Mouse (Mus musculus) MEL (cell line): Measurements from ENCODE around the gene Tuba1b. TPM values are rescaled to one million over a fixed set of nuclear protein-coding genes. Genes with fewer than 3 reads are reported as not detected.

Experiments
- DNase-seq: peaks from one replicate; pipeline ENCODE4 v3.0.0; 2011; ENCODE audit warnings: low read depth, low spot score
- H3K27ac ChIP-seq: 2 replicates; pipeline ENCODE4 v1.5.1; 2012; ENCODE audit warnings: low read depth, mild to moderate bottlenecking, control low read depth, low read length, moderate library complexity; ENCODE audit not compliant: control insufficient read depth
- H3K27me3 ChIP-seq, 2 experiments: fragments of 150-350 bp in 1 of 2; sonication (generic) in 1 of 2; 2 replicates each; pipeline ENCODE4 v1.6.1; 2012; ENCODE audit warnings: low read length in 2 of 2, mild to moderate bottlenecking in 2 of 2, improper control_type of control experiment in 1 of 2, moderate library complexity in 1 of 2; ENCODE audit not compliant: insufficient read depth in 2 of 2, control insufficient read depth in 1 of 2
- H3K36me3 ChIP-seq, 2 experiments: 2 replicates each; pipeline ENCODE4 v1.6.1; 2012 to 2014; ENCODE audit warnings: low read length in 2 of 2, improper control_type of control experiment in 1 of 2, inconsistent platforms in 1 of 2, mild to moderate bottlenecking in 1 of 2; ENCODE audit not compliant: insufficient read depth in 2 of 2, control insufficient read depth in 1 of 2
- H3K4me1 ChIP-seq, 2 experiments: fragments of 150-350 bp in 1 of 2; sonication (generic) in 1 of 2; 2 replicates each; pipeline ENCODE4 v1.6.1; 2012; ENCODE audit warnings: low read length in 2 of 2, improper control_type of control experiment in 1 of 2, mild to moderate bottlenecking in 1 of 2; ENCODE audit not compliant: insufficient read depth in 2 of 2, control insufficient read depth in 1 of 2
- H3K4me3 ChIP-seq, 2 experiments: fragments of 150-350 bp in 1 of 2; sonication (generic) in 1 of 2; 2 replicates each; pipeline ENCODE4 v1.5.1; 2012; ENCODE audit warnings: low read depth in 2 of 2, low read length in 2 of 2, mild to moderate bottlenecking in 2 of 2, moderate library complexity in 2 of 2, control low read depth in 1 of 2, improper control_type of control experiment in 1 of 2; ENCODE audit not compliant: control insufficient read depth in 1 of 2, insufficient read depth in 1 of 2
- H3K79me2 ChIP-seq: 2 replicates; pipeline ENCODE4 v1.6.1; 2012; ENCODE audit warnings: mild to moderate bottlenecking, low read length, moderate library complexity; ENCODE audit not compliant: control insufficient read depth, poor library complexity, insufficient read depth
- H3K9ac ChIP-seq: 2 replicates; pipeline ENCODE4 v1.6.1; 2012; ENCODE audit warnings: low read depth, mild to moderate bottlenecking, control low read depth, low read length, moderate library complexity; ENCODE audit not compliant: control insufficient read depth, poor library complexity, severe bottlenecking
- H3K9me3 ChIP-seq: fragments of 150-350 bp; sonication (generic); replicated peaks from 2 replicates; pipeline ENCODE4 v1.6.1; 2012; ENCODE audit warnings: mild to moderate bottlenecking, low read length, improper control_type of control experiment, moderate library complexity; ENCODE audit not compliant: insufficient read depth
- BHLHE40 ChIP-seq: IDR thresholded peaks from 2 replicates; pipeline ENCODE4 v1.6.1; 2012; ENCODE audit warnings: low read depth, mild to moderate bottlenecking, inconsistent platforms, low read length, improper control_type of control experiment, borderline replicate concordance
- CHD1 ChIP-seq: IDR thresholded peaks from 2 replicates; pipeline ENCODE4 v1.6.1; 2012; ENCODE audit warnings: low read depth, mild to moderate bottlenecking, inconsistent platforms, low read length, improper control_type of control experiment
- CHD2 ChIP-seq: IDR thresholded peaks from 2 replicates; pipeline ENCODE4 v1.6.1; 2011; ENCODE audit warnings: low read length, improper control_type of control experiment
- E2F4 ChIP-seq: IDR thresholded peaks from 2 replicates; pipeline ENCODE4 v1.6.1; 2011; ENCODE audit warnings: low read depth, low read length, improper control_type of control experiment, borderline replicate concordance
- EP300 ChIP-seq, 2 experiments: IDR thresholded peaks; 2 replicates each; pipeline ENCODE4 v1.6.1; 2011; ENCODE audit warnings: improper control_type of control experiment in 2 of 2, low read length in 2 of 2, low read depth in 1 of 2, mild to moderate bottlenecking in 1 of 2
- ETS1 ChIP-seq: IDR thresholded peaks from 2 replicates; pipeline ENCODE4 v1.6.1; 2012; ENCODE audit warnings: low read depth, mild to moderate bottlenecking, inconsistent platforms, low read length, improper control_type of control experiment, moderate library complexity
- GABPA ChIP-seq: IDR thresholded peaks from 2 replicates; pipeline ENCODE4 v1.6.1; 2012; ENCODE audit warnings: low read depth, mild to moderate bottlenecking, inconsistent platforms, low read length, improper control_type of control experiment, moderate library complexity
- GATA1 ChIP-seq: IDR thresholded peaks from 2 replicates; pipeline ENCODE4 v1.6.1; 2011; ENCODE audit warnings: low read depth, low read length, improper control_type of control experiment
- HCFC1 ChIP-seq: IDR thresholded peaks from 2 replicates; pipeline ENCODE4 v1.6.1; 2012; ENCODE audit warnings: low read depth, mild to moderate bottlenecking, inconsistent platforms, low read length, improper control_type of control experiment, moderate library complexity
- JUND ChIP-seq: IDR thresholded peaks from 2 replicates; pipeline ENCODE4 v1.6.1; 2011; ENCODE audit warnings: low read depth, mild to moderate bottlenecking, improper control_type of control experiment, low read length
- MAX ChIP-seq: IDR thresholded peaks from 2 replicates; pipeline ENCODE4 v1.6.1; 2011; ENCODE audit warnings: low read length, improper control_type of control experiment
- MAZ ChIP-seq: IDR thresholded peaks from 2 replicates; pipeline ENCODE4 v1.6.1; 2012; ENCODE audit warnings: low read depth, mild to moderate bottlenecking, inconsistent platforms, low read length, improper control_type of control experiment
- MEF2A ChIP-seq: IDR thresholded peaks from 2 replicates; pipeline ENCODE4 v1.6.1; 2014; ENCODE audit warnings: low read depth, mild to moderate bottlenecking, inconsistent platforms, low read length, improper control_type of control experiment; ENCODE audit not compliant: poor library complexity, insufficient replicate concordance, severe bottlenecking; ENCODE audit errors: extremely low read depth
- MXI1 ChIP-seq: IDR thresholded peaks from 2 replicates; pipeline ENCODE4 v1.6.1; 2011; ENCODE audit warnings: mild to moderate bottlenecking, low read depth, low read length, improper control_type of control experiment
- MYB ChIP-seq: IDR thresholded peaks from 2 replicates; pipeline ENCODE4 v1.6.1; 2011; ENCODE audit warnings: mild to moderate bottlenecking, low read depth, low read length, improper control_type of control experiment
- MYC ChIP-seq: IDR thresholded peaks from 2 replicates; pipeline ENCODE4 v1.6.1; 2011; ENCODE audit warnings: low read depth, mild to moderate bottlenecking, low read length, improper control_type of control experiment, moderate library complexity
- NRF1 ChIP-seq: IDR thresholded peaks from 2 replicates; pipeline ENCODE4 v1.6.1; 2014; ENCODE audit warnings: low read depth, mild to moderate bottlenecking, inconsistent platforms, low read length, improper control_type of control experiment, moderate library complexity; ENCODE audit not compliant: poor library complexity, insufficient read depth, severe bottlenecking
- POLR2A ChIP-seq, 2 experiments: IDR thresholded peaks; 2 replicates each; pipeline ENCODE4 v1.6.1; 2011 to 2012; ENCODE audit warnings: low read length in 2 of 2, mild to moderate bottlenecking in 2 of 2, control low read depth in 1 of 2, improper control_type of control experiment in 1 of 2, low read depth in 1 of 2, moderate library complexity in 1 of 2; ENCODE audit not compliant: control insufficient read depth in 1 of 2, insufficient read depth in 1 of 2, poor library complexity in 1 of 2
- POLR2AphosphoS2 ChIP-seq: IDR thresholded peaks from 2 replicates; pipeline ENCODE4 v1.6.1; 2011; ENCODE audit warnings: low read length, improper control_type of control experiment
- RAD21 ChIP-seq: IDR thresholded peaks from 2 replicates; pipeline ENCODE4 v1.6.1; 2011; ENCODE audit warnings: mild to moderate bottlenecking, low read depth, low read length, improper control_type of control experiment
- SIN3A ChIP-seq: IDR thresholded peaks from 2 replicates; pipeline ENCODE4 v1.6.1; 2012; ENCODE audit warnings: low read length, improper control_type of control experiment, inconsistent platforms
- TAL1 ChIP-seq: IDR thresholded peaks from 2 replicates; pipeline ENCODE4 v1.6.1; 2012; ENCODE audit warnings: mild to moderate bottlenecking, inconsistent platforms, low read length, moderate library complexity, mixed read lengths
- UBTF ChIP-seq: IDR thresholded peaks from 2 replicates; pipeline ENCODE4 v1.6.1; 2012; ENCODE audit warnings: low read depth, mild to moderate bottlenecking, inconsistent platforms, low read length, improper control_type of control experiment, moderate library complexity, borderline replicate concordance; ENCODE audit not compliant: insufficient read depth
- USF1 ChIP-seq: IDR thresholded peaks from 2 replicates; pipeline ENCODE4 v1.6.1; 2014; ENCODE audit warnings: low read depth, mild to moderate bottlenecking, inconsistent platforms, low read length, improper control_type of control experiment, moderate library complexity
- ZNF384 ChIP-seq: IDR thresholded peaks from 2 replicates; pipeline ENCODE4 v1.6.1; 2012; ENCODE audit warnings: low read depth, mild to moderate bottlenecking, inconsistent platforms, low read length, improper control_type of control experiment
- polyA plus RNA-seq, 2 experiments: library from polyadenylated mRNA; stranded (reverse) in 1 of 2; unstranded in 1 of 2; fragments of >175 nt in 1 of 2; fragments of >200 nt in 1 of 2; gene quantifications; 2 replicates each; pipeline versions ENCODE4 v1.2.1 to v1.2.4; 2012; ENCODE audit warnings: low replicate concordance in 2 of 2, low read depth in 1 of 2; ENCODE audit not compliant: insufficient read length in 2 of 2, insufficient read depth in 1 of 2, missing spikeins in 1 of 2
- total RNA-seq: library from RNA; depleted of rRNA; stranded (reverse); fragments of 300-350 nt; gene quantifications from 2 replicates; pipeline ENCODE4 v1.2.3, GENCODE M21; 2012

Tuba1b gene
- total and polyA plus RNA-seq, 3 experiments, result 1,577 to 1,861 TPM; not detected in 1

- Histone ChIP-seq H3K27ac (no peak overlapping the region), H3K9me3 (no peaks in the 10 kb centered on the region), H3K27me3 (no peaks in the 10 kb centered on the region), H3K9ac (peak overlapping the region; percentile 66), H3K4me1 (peaks cover 6 to 7% of the 10 kb centered on the region in 2 experiments; a peak in 3 of 4 replicates), H3K36me3 (peaks cover 0 to 8% of the 10 kb centered on the region in 2 experiments; a peak in 2 of 4 replicates), H3K4me3 (peak overlapping the region; percentile 68 to 76), H3K79me2 (peaks cover 2% of the 10 kb centered on the region; the same call in 1 of the 2 replicates)
- TF ChIP-seq ZNF384 (no peak), MAX (peak; percentile 13; the same call in 1 of the 2 replicates)
- DNase-seq, result peak; percentile 65
Observed at GRCm38 (mm10) chr15:98917091-98917490, 17.3 kb downstream of the Tuba1b start.

GRCm38 (mm10) chr15:98916016-98916415 lies 18.3 kb downstream of the Tuba1b start:
- TF ChIP-seq UBTF, result no peak
- no peak for TF ChIP-seq CHD1
- TF ChIP-seq GABPA, result no peak
- TF ChIP-seq NRF1, result no peak
- TF ChIP-seq SIN3A, result no peak
- no peak for TF ChIP-seq E2F4
- no peak for TF ChIP-seq CHD2
- TF ChIP-seq TAL1, result no peak
- no peak for TF ChIP-seq HCFC1
- TF ChIP-seq JUND, result no peak
- no peak for TF ChIP-seq MYC
- no peak for TF ChIP-seq USF1
- TF ChIP-seq POLR2AphosphoS2, result no peak
- Histone ChIP-seq H3K9me3 (no peaks in the 10 kb centered on the region), H3K4me3 (no peak overlapping the region), H3K27ac (no peak overlapping the region), H3K4me1 (peaks cover 6 to 7% of the 10 kb centered on the region in 2 experiments; a peak in 3 of 4 replicates), H3K79me2 (peaks cover 2% of the 10 kb centered on the region; the same call in 1 of the 2 replicates), H3K27me3 (no peaks in the 10 kb centered on the region), H3K36me3 (peaks cover 0 to 8% of the 10 kb centered on the region in 2 experiments; a peak in 2 of 4 replicates), H3K9ac (no peak overlapping the region)
- no peak for DNase-seq

- TF ChIP-seq MAZ (no peak), POLR2A (IDR thresholded peaks at IDR 0.05; ENCODE audit: control insufficient read depth in 1 of 2, insufficient read depth in 1 of 2, low read depth in 1 of 2, low read length in 2 of 2, poor library complexity in 1 of 2) (no peak), GABPA (no peak), RAD21 (no peak), MAX (no peak), UBTF (no peak), MEF2A (no peak), HCFC1 (no peak), EP300 (IDR thresholded peaks at IDR 0.05; ENCODE audit: low read depth in 1 of 2, low read length in 2 of 2) (no peak), MXI1 (no peak), MYC (no peak), GATA1 (no peak), MYB (no peak), SIN3A (no peak), E2F4 (no peak), CHD1 (no peak), BHLHE40 (no peak), ETS1 (no peak), ZNF384 (no peak)
- Histone ChIP-seq H3K36me3 (peaks cover 0 to 8% of the 10 kb centered on the region in 2 experiments; a peak in 3 of 4 replicates), H3K4me1 (peaks cover 6 to 7% of the 10 kb centered on the region in 2 experiments; a peak in 3 of 4 replicates), H3K4me3 (no peak overlapping the region), H3K27ac (no peak overlapping the region), H3K9me3 (no peaks in the 10 kb centered on the region), H3K27me3 (no peaks in the 10 kb centered on the region), H3K9ac (no peak overlapping the region), H3K79me2 (peaks cover 2% of the 10 kb centered on the region; the same call in 1 of the 2 replicates)
- no peak for DNase-seq
Observed at GRCm38 (mm10) chr15:98914903-98915302, 19.5 kb downstream of the Tuba1b start.
